Mouse (Mus musculus) E14TG2a.4 (cell line): ENCODE results near the gene Gm8104.
"Not testable (repeated sequence)": the region's sequence is repeated elsewhere in the genome, so short reads cannot be mapped to it uniquely, and the experiment has no call there.

Experiments
- CTCF ChIP-seq: conservative IDR thresholded peaks from 2 replicates; pipeline ENCODE4 v1.5.1; 2014; ENCODE audit warnings: low read length
- NANOG ChIP-seq: IDR thresholded peaks from 2 replicates; pipeline ENCODE4 v1.6.1; 2014; ENCODE audit warnings: borderline replicate concordance, low read length, mixed read lengths

- TF ChIP-seq CTCF, NANOG: not testable (repeated sequence)
Observed at GRCm38 (mm10) chr14:43084936-43085730, 15.3 kb upstream of the Gm8104 start.
